Mouse (Mus musculus): ENCODE measurements around the gene Phf1.

Phf1 gene

DNA sequence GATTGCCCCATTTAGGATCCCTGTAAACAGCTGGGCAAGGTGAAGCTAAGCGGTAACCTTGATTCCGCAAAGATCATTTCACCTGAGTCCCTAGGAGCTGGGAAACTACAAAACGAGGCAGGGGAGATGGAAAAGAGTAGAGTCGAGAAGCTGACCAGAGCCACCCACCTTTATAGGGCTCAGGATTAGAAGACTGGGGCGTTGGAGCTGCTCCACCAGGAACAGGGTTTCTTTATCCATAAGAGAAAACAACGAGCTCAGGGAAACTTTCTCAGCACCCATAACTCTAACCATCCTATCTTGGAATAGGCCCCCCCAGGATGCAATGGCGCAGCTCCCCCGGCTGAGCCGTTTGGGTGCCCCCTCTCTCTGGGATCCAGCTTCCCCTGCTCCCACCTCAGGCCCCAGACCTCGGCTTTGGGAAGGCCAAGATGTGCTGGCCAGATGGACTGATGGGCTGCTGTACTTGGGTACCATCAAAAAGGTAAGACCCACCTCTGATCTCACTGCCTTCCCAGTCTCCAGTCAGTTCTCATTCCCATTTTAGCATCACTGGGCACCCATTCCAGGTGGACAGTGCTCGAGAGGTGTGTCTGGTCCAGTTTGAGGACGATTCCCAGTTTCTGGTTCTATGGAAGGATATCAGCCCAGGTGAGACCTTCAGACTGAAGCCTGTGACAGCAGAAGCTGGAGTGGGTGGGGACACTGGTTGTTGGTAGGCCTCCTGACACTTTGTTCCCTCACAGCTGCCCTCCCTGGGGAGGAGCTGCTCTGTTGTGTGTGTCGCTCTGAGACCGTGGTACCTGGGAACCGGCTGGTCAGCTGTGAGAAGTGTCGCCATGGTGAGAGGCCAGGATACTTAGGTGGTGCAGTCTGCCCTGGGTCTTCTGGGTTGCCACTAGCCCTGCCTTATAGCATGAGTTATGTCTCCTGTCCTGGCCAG is 1.3 kb downstream of the Phf1 start:
- no peak for DNase-seq

DNA sequence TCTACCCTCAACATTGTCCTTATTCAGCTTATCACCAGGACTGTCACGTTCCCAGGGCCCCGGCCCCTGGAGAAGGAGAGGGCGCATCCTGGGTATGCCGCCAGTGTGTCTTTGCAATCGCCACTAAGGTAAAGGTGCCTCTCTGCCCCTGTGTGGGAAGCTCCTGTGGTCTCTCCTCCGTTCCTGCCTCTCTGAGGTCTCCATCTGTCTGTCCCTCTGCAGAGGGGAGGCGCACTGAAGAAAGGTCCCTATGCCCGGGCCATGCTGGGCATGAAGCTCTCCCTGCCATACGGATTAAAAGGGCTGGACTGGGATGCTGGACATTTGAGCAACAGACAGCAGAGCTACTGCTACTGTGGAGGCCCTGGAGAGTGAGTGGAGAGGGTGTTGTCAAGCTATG is 2.2 kb downstream of the Phf1 start:
- no peak for DNase-seq

DNA sequence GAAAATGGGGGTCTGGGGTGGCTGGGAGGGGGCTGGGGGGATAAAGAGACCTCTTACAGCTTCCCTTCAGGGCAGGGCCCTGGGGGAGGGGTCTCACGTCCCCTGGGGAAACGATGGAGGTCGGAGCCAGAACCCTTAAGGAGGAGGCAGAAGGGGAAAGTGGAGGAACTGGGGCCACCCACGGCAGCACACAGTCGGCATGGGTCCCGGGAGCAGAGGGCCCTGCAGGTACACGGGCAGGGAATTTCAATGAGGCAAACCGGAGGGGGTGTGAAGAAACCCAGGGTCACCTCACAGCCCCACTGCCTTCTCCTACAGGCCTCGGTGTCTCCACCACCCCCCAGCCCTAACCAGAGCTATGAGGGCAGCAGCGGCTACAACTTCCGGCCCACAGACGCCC is 3.6 kb downstream of the Phf1 start:
- peak; percentile 35 for DNase-seq

DNA sequence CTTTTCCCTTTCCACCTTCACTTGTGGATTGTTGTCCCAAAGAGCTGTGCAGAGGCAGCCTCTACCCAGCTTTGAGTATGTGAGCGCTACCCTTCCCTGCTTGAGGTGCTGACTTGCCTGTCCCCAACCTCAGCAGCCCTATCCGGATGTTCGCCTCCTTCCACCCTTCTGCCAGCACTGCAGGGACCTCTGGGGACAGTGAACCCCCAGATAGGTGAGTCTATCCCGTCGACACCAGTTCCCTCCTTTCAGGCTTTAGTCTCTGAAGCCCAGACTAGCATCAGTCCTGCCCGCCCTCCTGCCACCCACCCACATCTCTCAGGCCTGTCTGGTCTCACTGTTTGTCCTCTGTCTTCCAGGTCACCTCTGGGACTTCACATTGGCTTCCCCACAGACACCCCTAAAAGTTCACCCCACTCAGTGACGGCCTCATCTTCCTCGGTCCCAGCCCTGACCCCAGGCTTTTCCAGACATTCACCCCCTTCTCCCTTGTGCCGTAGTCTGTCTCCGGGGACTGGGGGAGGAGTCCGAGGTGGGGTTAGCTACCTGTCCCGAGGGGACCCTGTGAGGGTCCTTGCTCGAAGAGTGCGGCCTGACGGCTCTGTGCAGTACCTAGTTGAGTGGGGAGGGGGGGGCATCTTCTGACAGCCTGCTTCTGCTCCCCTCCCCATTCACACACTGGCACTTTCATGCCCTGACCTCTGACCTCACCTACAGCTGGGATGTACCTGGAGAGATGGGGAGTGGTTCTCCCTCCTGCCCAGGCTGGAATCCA is 4.3 kb downstream of the Phf1 start:
- DNase-seq: peak; percentile 33

DNA sequence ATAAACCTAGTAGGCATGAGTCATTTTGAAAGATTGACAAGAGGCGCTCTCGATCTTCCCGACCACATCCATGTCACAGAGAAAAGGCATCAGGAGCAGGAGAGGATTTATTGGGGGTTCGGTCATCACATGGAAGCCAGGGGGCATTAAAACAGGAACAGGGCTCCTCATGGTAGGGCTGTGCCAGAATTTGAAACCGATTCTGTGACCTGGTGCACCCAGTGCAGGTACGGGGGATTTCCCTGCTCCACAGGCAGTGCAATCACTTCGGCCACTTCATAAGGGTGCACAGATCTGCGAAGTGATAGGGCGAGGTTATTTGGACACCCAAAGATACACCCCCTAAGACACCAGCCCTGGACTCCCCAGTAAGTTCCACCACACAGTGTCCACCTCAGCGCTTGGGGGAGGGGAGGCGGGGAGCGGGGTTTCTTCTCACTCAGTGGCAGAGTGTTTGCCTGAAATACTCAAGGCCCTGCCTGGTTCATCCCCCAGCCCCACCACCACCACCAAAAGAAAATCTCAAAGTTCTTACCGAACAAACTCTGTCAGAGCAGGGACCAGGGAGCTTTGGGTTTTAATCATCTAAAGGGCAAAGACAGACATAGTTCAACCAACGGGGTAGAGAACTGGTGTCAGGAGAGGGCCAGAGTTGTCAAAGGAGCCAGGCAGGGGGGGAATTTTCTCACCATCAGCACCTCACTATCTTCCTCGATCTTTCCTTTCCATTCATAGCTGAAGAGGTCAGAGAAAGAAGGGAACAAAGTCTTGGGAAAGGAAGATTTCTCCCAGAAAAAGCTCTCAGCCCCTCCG is 5.2 kb downstream of the Phf1 start:
- peak; percentile 32 for DNase-seq

DNA sequence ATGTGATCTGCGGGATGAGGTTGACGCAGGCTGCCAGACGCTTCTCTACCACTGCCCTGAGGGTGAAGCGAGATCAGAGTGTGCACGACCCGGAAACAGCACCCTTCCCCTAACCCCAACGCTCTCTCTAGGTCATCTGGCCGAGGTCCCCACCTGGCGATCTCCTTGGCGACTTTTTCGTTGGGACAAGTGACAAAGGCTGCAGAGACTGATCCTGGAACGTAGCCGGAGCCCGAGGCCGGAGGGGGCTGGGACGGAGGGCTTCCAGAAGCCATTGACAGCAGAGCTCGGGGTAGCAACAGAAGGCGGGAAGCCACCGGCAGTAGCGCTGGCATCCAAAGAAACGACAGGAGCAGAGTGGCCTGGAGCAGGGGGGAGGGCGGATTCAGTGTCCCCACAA is 5.9 kb downstream of the Phf1 start:
- DNase-seq: peak; percentile 58

DNA sequence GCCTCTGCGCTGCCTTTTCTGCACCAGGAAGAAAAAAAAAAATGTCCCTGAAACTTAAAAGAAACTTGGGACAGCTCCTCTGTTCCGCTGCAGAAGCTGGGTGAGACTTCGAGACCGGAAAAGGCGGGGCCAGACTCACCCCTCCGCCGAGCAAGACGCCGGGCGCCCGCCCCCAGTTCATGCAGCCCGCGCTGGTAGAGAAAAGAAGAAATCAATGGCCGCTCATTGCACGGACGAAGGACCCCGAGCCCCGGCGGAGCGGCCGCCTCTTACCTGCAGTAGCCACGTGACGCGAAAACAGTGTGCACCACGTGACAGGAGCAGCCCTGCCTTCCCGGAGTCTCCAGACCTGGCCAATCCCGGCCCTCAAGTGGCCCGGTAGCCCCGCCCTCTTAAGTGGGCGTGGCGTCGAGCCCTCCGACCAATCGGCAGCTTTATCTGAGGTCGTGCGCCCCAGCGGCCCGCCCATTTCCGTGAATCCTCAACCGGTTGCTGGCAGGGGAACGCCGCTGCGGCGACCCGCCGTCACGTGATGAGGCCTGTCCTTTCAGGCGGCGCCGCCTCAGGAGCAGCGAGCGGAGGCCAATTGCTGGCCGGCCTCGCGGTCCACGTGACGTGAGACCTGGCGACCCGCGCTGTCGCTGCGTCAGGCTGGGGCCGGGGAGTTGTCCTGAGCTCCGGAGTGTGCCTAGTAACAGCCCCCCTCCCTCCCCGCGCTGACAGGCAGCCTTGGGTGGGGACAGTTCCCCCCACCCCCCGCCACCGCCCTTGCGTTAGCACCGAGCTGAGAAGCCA is 6.5 kb downstream of the Phf1 start, which contains the start of gene Cuta:
TSS of gene Cuta (minus strand) at position 392 of the 795 bp plus-strand sequence.
- peak; percentile 100 for DNase-seq

DNA sequence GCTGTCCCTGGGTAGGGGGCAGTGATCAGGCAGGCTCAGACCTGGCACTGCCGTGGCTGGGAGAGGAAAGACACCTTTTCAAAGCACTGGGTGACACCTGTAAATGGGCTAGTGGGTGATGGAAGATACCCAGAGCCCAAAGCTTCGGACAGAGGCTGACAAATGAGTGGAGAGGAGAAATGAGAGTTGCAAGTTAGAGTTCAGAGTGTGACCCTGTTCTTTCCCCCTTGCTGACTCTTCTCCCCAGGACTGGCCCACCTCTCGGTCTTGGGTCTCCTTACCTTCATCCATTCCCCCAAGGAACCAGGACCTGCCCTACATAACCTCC is 7.1 kb downstream of the Phf1 start:
- DNase-seq: no peak

DNA sequence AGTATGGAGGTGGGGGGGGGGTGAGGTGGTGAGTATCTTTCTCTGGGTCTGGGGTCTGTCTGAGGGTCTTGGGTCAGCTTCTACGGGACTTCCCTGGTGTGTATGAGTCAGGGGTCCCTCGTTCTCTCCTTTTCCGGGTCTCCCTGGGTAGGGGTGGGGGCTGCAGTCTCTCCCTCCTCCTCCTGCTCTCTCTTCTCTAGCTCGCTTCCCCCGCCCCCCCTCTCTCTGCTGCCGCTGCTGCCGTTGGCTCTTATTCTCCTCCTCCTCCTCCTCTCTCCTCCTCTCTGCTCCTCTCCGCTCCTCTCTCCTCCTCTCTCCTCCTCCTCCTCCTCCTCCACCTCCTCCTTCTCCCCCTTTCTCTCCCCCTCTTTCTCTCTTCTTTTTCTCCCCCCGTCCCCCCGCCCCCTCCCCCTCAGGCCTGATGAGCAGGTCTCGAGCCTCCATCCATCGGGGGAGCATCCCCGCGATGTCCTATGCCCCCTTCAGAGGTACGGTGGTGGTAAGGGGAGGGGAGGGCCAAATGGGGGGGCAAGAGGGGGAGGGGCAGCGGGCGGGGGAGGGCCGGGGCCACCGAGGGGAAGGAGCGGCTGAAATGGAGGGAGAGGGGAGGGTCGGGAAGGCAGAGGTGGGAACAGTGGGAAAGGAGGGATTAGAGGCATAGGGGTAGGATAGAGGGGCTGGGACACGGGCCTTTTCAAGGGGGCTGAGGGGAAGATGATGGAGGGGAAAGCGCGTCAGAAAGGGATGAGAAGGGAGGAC is 8.4 kb downstream of the Phf1 start, which contains the start of gene Syngap1:
TSS of gene Syngap1 (plus strand) at position 223 of the 759 bp plus-strand sequence.
- DNase-seq: peak; percentile 53

DNA sequence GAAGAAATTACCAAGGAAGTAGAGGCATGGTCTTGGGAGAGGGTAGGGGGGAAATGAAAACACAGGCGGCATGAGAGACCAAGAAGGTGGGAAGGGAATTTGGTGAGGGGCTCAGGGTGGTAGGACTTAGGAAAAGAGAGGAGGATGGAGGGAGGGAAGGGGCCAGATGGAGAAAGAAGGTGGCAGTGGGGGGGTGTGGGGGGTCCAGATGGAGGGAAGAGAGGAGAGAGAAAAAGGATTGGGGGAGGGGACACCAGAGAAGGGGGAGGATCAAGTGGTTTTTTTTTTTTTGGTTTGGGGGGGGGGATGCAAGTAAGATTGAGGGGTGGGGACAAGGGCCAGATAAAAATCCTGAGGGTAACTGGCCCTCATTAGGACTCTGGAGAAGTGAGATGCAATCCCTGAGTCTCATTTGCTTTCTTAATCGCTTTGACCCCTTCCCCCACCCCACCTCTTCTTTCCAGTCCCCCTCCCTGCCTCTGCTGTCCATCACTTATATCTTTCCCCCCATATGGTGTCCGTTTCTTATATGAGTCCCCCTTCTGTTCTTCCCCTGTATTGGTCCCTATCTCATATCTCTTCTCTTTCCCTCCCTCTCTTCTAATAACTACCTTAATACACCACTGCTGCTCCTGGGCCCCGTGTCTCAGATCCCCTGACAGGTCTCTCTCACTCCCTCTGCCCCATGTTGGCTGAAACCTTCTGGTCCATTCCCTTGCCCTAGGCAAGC is 9.2 kb downstream of the Phf1 start:
- DNase-seq: no peak

DNA sequence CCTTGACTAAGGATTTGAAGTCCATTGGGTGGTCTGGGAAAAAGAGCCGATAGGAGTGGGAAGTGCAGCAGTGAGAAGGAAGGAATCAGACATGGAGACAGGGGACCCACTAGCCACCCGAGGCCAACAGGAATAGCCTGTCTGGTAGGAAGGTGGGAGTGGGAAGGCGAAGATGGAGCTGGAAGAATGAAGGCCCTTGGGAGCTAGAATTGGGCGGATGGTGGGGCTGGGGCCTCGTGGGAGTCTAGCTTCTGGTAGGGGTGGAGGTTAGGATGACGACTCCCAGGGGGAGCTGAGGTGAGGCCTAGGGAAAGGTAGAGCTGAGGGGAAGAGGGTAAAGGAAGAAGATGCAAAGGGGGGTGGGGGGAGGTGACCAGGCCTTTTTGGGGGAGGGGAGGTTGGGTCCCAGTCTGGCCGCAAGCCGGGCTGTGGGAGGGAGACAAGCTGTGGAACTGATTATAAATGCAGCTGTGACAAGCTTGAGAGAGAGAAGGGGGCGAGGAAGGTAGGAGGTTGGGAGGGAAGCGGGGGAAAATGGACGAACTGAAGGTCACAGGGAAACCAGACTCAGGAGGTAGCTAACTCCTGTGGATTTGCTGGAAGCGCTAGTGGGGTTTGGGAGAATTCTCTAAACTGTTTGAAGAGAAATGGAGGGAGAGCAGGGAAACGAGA is 13.1 kb downstream of the Phf1 start:
- no peak for DNase-seq

DNA sequence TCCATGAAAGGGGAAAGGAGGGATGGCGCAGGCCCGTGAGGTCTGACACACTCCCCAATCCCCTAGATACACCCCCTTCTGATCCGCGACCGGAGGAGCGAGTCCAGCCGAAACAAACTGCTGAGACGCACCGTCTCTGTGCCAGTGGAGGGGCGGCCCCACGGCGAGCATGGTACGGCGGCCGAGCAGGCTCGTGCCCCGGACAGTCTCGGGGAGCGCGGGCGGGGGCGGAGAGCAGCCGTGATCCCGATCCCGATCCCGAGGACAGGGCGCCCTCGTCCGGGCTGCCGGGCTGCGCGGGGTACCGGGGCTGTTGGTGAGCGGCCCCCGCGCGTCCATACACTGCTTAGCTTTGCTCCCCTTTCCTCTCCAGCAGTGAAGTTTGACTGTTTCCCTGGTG is 13.7 kb downstream of the Phf1 start:
- peak; percentile 81 for DNase-seq

DNA sequence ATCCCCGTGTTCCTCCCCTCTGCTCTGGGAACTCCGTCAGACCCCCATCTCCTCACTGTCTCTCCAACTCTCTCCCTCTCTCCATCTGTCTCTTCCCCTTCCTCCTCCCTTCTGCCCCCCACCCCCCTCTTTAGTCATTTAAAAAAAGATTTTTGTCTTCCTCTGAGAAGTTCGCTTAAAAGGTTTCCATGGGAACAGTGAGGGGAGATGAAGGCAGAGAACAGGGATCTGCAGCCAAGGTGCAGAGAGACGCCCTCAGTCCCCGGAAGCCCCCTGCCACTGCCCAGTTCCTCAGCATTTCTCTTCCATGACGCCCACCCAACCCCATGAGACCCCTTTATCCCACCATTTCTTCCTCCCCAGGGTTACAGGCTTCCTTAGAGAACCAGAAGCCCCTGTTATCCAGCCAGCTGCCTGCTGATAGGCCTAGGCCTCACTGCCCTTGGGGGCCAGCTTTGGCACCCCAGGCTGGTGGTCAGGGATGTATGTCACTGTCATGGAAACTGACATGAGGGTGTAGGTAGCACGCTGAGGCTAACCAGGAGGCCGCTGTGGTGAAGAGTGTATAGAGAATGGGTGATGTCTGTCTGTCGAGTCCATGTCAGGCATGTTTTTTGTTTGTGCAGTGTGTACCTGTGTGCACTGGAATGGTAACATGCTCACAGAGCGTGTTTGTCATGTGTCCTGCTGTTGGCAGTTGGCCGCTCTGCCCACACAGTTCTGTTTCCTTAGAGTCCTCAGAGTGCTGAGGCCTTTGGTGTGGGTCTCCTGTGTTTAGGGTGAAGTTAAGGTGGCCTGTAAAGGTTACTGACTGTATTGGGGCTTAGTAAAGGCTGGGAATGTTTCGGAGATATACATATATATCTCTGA is 14.6 kb downstream of the Phf1 start:
- DNase-seq: no peak

DNA sequence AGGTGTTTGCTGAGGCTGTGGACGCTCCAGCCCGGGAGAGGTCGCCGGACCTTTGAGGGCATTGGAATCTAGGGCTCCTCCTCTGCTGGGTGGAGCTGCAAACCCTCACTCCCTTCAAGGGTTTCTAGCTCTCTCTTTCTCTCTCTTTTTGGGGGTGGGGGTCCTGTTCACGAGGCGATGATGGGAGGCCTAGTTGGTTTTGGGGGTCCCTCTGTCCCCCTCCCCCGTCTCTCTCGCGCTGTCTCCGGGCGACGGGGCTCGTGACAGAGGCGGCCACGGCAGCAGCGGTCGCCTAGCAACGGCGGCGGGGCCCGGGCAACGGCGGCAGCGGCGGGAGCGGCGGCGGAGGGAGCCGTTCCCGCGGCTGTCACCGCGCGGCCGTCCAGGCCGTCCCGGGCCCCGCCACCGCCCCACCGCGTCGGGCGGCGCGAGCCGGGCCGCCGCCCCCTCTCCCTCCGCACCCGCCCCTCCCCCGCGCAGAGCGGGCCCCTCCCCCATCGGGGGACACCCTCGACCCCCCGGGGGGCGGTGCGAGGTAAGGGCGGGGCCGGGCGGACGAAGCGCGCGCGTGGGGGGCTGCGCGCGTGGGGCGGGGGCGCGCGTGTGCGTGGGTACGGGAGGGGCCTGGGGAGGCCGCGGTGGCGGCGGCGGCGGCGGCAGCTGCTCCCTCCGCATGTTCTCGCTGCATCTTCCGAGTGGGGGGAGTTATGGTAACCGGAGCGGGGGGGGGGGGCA is 15.6 kb downstream of the Phf1 start:
- no peak for DNase-seq

DNA sequence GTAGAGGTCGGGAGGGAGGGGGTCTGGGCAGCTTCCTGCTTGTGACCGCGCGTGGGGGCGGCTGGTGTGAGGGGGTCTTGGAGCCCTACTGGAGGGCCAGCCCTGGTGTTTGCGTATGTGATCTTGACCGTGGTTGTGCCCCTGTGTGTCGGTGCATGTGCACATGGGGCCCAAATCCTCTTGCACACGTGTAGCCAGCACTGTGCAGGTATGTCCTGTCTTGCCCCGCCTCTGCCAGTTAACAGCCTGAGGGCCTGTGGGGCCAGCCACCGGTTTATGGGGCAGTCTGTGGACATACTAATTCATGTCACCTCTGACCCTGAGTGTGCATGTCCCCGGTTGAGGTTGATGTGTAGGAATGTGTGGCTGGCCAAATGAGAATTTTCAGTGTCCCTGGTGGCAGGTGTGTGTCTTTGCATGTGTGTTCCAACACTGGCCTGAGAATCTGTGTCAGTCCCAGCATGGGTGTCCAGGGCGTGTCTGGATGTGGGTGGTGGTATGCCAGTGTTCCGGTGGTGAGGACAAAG is 16.3 kb downstream of the Phf1 start:
- no peak for DNase-seq

DNA sequence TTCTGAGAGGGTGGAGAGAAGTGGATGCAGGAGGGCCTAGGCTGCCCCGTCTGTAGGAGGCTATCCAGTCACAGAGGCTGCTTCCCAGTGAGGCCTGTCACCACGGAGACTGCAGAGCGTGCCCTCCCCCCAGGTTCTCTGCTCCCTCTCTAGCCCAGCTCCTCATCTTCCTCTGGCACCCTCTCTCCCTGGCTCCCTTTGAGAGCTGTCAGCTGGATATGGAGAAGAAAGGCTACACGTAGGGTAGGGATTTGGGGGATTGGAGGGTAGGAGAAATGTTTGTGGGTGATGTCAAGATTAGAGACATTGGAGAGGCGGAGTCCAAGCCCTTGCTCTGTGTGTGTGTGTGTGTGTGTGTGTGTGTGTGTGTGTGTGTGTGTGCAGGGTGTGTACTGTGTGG is 17.0 kb downstream of the Phf1 start:
- no peak for DNase-seq

DNA sequence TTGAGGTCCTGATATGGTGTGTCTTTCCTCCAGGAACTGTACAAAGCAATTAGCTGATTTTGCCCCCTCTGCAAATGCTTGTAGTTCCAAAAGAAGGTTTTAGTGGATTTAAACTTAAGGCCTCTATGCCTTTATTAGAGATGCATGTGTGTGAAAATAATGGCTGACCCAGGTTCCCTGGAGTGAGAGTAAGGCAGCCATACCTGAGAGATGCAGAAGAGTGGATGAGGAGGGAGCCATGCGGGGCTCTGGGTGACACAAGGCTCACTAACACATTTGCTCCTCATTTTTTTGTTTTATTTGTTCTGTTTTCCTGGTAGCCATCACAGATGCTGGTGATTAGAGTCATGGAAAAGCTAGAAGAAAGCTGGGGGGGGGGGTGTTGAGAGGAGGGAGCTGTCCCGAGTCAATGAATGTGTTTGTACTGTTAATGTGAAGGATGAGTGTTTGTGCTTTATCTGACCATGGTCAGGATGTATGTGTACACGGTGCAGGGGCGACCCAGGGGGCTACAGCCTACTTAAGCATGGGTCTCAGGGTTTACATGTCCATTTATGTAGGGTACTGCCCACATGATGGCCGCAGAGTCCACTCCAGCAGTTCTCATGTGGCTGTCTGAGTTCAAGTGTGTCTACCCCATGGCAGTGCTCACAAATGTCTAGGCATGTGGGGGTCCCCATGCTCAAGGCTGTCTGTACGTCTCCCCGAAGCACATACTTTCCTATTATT is 17.9 kb downstream of the Phf1 start:
- DNase-seq: no peak

Measured in cerebellum, adult 11 months (tissue).